Mouse (Mus musculus): ENCODE data around the gene Klf16.

Klf16 gene

DNA sequence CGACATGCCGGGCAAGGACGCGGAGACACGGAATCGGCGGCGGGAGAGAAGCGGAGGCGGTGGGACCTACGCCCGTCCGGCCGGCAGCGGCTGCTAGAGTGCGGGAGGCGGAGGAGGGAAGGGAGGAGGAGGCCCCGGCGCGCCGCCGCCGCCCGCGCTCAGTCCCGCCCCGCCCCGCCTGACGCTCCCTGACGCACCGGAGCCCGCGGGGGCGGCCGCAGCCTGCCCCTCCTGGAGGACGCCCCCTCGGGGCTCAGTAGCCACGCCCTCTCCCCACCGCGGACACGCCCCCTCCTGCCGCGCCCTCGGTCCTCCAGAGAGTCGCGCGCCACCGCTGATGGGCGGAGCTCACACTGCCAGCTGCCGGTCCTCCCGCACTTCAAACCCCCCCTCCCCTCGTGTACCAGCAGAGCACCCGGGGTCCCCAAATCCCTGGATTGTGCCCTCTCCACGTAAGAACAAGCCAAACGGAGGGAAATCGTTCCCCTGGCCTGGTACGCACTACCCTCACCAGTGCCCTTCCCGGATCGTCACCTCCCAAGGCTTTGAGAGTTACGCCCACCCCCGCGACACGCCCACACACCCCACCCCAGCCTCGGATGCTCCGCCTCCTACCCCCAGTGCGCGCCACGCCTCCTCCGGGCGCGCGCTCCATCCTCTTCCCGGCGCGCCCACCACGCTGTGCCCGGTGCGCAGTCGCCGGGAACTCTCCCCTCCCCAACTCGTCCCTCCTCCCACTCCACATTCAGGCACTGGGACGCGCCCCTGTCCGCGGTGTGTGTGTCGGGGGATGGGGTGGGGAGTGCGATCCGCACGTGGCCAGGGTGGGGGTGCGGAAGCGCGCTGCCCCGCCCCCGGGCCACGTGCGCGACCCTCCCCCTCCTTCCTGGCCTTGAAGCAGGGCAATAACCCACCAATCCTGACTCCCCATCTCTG, at the start of gene Klf16:
Klf16 (minus strand) TSS at position 127 of the 936 bp plus-strand sequence.
- DNase-seq (ENCODE audit: low read depth) = peak; percentile 80

DNA sequence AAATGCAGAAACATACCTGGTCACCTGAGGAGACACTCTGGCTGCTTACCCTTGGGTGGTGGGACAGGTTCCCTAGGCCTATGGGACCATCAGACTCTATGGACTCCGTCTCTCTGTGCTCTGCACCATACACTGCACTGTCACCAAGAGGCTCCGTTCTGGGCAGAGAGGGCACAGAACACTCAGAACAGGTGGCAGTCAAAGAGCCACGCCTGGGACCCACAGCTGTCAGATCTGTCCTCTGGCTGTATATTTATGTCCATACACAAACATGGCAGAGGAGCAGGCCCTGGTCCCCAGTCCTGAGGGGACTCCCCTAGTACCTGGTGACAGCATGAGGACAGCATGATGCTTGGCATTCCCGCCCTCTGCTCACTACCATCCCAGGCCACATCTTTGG, 48.6 kb upstream of the Klf16 start:
- DNase-seq (ENCODE audit: low read depth) = no peak

DNA sequence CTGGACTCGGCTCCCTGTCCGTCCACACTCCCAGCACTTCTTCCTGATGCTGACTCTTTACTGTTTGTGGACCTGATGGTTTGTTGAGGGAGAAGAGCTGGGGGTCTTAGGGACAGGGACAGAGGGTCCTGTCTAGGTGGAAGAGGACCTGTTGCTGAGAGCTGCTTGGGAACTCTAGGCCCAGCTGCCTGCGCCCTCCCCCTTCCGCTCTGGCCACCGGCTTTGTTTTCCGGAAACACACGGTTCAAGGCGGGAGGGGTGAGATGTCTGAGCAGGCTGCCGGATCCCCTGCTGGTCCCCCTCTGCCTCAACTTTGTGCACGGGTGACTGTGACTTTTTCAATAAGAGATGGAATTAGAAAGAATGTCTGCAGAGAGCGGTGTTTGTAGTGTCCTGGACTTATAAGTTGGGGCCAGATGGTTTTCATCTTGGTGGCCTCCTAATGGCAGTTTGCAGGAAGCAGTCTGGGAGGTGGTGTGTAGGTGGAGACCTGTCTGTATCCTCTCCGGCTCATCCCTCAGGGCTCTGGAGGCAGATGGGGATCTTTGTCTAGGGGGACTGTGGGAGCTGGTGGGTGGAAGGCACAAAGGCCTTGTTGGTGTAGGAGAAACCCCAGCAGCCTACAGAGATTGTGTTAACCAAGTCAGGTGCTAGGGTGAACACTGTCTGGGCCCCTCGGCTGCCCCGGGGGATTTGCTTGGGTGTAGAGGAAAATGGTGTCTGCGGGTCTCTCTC, 46.5 kb upstream of the Klf16 start:
- no peak for DNase-seq (ENCODE audit: low read depth)

DNA sequence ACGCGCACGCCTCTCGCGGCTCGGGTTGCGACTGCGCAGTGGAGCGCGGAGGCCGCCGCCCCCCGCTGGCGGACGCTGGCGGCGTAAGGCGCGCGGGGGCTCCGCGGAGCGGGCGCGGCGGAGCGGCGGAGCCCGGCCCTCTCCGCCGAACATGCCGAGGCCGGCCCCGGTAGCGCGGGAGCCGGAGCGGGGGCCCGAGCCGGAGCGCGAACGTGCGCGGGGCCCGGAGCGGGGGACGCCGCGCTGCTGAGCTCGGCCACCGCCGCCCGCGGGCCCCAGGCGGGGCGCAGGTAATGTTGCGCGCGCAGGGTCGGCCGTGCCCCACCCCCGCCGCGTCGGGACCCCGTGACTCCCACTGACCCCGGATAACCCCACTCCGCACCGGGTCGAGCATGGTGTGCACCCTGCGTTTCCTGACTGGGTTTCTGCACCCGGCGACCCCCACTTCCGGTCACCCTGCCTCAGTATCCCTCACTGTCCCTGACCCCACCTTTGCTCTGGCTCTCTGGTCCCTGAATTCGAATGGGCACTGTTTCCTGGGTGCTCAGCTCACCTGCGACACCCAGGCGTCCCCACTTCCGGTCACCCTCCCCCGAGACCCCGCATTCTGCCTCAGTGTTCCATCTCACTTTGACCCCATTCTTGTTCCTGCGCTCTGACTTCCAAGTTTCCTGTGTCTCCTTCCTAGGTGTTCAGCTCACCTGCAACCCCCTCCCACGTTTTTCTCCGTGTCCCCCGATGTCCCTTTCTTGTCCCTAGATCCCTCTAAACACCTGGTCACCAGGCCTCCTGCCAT, 45.7 kb upstream of the Klf16 start, which contains the start of gene Csnk1g2:
Csnk1g2 (plus strand) TSS at position 178 of the 796 bp plus-strand sequence.
- DNase-seq (ENCODE audit: low read depth) = no peak

DNA sequence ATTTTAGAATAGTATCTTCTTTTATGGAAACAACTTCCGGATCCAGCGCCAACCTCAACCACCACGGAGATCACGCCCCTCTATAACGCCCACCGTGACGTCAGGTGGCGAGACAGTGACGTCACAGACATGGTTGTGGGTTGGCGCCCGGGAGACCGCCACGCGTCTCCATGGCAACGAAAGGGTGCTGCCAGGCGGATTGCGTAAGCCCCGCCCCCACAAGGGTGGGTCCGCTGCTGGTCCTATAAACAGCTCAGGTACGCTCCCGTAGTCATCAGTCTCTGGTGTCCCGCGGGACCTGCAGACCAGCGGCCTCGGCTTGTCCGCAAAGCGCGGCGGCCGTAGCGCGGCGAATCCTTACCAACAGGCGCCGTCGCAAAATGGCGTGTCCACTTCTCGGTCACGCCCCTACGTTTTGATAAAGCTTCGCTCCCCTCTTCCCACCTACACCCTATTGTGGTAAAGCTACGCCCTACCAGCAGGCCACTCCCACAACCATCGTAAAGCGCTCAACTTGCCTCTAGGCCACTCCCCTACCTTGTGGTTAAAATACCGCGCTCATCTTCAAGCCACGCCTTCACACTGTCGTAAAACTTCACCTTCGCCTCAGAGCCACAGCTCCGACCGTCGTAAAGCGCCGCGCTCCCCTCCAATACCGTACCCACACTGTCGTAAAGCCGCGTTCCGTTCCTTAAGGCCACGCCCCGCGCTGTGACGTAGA, 45.0 kb upstream of the Klf16 start:
- DNase-seq (ENCODE audit: low read depth) = peak; percentile 100

DNA sequence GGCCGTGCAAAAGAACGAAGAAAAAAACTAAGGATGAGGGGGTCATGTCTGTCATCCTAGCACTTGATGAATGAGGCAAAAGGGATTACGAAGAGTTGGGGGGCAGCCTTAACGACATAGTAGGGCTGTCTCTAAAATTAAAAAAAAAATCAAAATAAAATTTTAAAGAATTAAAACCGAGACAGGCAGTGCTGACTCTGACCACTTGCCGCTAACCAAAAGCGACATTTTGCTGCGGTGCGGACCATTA, 44.5 kb upstream of the Klf16 start:
- DNase-seq (ENCODE audit: low read depth) = no peak

DNA sequence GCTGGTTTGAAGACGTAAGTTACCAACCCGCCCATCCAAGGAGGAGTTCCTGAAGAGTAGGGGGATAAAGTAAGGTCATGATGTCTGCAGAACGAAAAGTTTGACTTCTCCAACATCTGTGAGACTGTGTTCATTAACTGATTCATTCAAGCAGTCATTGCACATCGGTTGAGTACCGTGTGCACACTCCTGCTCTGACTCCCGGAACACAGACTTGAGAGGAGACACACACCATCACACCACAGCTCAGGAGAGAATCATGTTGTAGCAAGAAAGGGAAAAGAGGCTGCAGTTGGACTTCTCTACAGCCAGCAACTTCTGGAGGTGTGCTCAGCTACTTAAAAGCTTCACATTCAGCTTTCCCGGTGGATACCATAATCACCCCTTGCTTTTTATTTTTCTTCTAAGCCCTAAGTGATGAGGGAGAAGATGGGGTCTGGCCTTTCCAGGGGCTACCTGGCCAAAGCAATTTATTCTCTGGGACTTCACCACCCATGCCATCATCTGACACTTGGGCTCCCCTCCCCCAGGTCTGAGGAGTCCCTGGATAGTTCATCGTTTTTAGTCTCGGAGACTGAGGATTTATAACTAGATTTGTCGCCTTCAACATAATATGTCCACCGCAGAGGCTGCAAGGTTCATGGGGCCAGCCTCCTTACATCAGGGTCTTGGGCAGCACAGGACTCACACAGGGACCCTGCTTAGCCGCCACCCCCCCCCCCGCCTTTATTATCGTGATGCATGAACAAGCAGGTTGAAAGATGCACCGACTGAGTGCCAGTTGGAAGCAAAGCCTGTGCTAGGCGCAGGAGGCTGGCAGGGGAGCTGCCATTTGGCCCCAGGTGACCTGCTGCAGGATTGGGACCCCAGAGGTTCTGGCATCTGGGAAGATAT, 43.9 kb upstream of the Klf16 start:
- no peak for DNase-seq (ENCODE audit: low read depth)

DNA sequence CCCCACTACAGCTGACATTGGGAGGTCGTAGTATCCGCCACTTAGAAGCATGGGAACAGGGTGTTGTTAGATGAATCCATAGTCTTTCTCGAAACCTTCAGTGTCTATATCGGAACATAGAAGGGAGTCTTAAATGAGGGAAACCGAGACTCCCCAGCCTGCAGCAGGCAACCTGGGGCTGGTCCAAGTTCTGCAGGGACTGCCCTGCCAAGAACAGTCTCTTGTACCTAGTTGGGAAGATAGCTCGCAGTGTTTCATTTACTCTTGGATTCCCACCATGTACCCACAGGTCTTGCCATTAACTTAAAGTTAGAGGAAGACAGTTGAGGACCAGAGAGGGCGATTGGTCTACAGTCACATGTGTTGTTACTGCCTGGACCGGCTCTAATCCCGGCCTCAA, 43.2 kb upstream of the Klf16 start:
- no peak for DNase-seq (ENCODE audit: low read depth)

DNA sequence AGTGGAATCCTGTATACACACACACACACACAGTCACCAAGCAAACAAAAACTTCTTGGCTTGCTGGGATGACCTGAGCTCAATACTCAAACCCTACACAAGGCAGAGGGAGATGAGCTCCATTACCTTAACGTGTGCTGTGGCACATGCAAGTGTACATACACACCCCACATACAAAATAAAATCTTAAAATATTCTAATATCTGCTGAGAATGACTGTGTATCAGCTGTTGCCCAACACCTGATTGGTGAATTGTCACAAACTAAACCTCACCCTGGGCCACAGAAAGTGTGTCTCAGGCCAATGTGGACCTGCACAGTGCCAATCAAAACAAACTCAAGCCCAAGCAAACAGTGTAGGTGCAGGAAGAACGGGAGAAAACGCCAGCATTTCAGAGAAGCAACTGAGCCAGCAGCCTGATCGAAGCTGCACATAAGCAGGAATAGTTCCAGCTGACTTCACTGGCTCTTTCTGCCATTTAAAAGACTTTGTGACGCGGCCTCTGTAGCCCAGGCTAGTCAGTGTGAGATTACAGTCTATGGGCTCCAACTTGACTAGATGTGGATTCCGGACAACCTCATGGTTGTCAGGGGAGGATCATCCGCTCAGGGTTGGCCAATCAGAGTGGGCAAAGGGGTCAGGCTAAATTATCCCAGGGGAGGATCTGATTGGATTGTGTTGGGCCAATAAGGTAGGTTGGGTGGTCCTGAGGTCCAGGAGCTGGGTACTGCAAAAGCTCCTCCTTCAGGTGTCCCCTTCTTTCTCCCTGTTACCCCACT, 42.5 kb upstream of the Klf16 start:
- DNase-seq (ENCODE audit: low read depth) = peak; percentile 60

DNA sequence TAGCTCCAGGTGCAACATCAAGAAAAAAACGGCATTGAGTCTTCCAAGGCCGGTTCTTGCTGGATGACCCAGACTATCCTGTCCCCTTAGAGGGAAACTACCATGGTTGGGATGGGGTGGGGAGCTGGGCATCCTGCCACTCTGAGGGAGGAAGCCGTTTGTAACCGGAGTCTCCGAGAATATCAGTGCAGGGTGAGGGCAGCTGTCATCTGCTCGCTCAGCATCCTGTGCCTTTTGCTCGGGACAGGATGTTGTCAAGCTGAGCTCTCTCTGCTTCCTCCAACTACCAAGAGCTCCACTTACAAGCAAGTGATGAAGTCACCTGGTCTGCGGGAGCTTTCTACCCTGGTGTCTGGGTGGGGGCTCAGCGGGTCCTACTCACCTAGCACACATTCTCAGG, 41.1 kb upstream of the Klf16 start:
- no peak for DNase-seq (ENCODE audit: low read depth)

DNA sequence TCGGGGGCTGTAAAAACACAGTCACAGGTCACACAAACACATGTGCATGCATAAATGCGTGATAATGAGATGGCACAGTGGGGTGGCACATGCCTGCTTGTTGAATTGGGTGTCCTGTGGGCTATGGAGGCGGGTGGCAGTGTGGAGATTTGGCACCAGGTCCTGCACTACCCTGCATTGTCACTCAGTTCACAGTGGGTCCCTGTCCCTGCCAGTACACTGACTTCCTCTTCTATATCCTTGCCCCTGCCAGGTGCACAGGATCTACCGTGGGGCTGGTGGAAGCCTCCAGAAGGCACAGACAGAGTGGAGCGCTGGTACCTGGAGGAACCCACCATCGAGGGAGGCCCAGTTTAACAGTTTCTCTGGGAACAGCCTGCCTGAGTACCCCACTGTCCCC, 37.2 kb upstream of the Klf16 start:
- no peak for DNase-seq (ENCODE audit: low read depth)

DNA sequence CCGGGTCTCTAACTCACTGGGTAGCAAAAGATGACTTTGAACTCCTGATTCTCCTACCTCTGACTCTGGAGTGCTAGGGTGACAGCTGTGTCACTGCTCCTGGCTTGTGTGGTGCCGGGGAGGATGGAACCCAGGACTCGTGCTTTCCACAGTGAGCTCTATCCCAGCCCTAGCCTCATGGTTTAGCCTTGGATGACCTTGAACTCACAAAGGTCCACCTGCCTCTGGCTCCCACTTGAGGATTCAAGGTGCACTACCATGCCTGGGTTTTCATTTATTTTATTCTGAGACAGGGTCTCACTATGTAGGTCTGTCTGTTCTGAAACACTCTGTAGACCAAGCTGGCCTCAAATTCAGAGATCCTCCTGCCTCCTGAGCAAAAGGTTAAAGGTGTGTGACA, 36.7 kb upstream of the Klf16 start:
- no peak for DNase-seq (ENCODE audit: low read depth)

DNA sequence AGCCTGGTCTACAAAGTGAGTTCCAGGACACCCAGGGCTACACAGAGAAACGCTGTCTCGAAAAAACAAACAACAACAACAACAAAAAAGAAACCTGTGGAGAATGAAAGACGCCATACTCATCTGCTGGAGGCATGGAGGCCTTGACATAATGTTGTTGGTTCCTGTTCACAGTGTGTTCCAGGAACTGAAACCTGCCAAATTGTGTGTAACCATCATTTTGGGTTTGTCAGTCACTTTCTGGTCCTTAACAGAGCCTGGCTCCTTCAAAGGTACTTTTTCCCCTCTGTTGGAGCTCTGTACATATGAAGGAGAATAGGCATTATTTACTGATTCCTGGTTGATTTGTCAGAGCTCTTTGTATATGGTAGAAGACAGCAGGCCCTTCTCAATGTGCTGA, 34.8 kb upstream of the Klf16 start:
- DNase-seq (ENCODE audit: low read depth) = no peak

DNA sequence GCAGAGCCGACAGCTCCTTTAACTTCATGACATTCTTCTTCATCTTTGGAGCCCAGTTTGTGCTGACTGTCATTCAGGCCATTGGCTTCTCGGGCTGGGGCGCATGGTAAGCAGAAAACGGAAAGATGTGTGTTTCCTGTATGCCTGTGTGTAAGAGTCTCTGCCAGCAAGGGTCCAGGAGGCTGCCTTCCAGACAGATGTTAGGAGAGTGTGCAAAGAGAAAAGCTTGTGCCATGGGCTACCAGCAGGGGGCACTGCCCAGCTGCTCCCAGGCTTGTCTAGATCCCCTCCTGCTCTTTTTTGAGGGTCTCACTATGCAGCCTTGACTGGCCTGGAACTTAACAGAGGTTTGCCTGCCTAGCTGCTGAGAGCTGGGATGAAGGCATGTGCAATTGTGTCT, 33.9 kb upstream of the Klf16 start:
- no peak for DNase-seq (ENCODE audit: low read depth)

DNA sequence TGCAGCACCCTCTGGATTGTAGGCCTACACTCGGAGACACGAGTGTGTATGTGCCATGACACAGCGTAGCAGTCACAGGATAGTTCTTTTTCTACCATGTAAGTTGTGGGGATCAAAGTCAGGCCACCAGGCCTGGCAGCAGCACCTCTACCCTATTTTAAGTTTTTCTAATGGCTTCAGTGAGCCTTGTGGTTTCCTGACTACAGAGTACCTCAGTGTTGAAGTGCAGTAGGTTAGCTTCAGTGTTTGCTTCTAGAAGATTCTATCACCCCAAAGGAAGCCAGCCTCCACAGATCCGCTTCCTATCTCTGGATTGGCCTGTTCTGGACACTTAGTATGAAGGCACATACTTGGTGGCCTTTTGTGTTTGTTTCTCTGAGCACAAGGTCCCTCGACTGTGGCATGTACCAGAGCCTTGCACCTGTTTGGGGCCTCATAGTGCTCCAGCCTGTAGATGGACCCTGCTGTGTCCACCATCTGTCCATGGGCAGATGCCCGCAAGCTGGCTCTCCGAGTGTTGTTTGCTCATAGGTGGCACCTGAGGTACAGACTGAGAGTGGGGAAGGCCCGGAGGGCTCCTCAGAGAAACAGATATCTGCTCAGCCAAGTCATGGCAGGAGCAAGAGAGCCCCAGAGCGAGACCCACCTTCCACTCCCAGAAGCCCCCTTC, 33.1 kb upstream of the Klf16 start:
- no peak for DNase-seq (ENCODE audit: low read depth)

DNA sequence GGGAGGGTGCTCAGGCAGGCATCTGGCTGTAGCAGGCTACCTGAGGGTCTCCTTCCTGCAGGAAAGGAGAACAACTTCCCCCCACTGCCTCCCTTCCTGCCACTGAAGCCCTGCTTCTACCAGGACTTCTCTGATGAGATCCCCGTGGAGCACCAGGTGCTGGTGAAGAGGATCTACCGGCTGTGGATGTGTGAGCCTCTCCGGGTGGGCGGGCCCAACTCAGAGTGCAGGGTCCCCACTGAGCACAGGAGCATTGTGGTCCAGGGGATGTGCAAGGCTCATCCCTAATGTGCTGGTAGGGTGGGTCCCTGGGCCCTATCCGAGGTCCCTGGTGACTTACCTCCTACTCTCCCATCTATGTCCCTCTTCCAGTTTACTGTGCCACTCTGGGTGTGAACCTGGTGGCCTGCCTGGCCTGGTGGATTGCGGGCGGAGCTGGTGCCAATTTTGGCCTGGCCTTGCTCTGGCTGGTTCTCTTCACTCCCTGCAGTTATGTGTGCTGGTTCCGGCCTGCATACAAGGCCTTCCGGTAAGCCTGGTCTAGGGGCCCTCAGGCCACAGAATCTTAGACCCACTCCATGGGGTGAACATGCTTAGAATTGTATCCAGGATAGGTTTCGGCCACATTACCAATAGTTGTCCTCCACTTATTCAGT, 32.3 kb upstream of the Klf16 start:
- DNase-seq (ENCODE audit: low read depth) = no peak

DNA sequence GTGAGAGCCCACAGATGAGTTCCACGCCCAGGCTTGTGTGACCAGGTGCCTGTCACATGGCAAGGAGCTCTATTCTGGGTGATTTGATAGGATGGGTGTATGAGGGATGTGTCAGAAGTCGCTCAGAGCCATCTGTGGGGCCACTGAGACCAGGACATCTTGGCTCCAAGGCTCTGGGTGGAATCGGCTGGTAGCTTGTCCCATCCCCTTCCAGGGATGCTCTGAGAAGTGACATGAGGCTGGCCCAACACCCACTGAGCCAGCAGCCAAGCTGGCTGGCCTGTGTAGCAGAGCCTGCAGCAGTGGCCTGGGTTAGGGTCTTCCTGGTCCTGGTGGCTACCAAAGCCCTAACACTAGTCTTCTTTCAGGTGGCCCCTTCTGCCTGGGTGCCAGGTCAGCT, 31.3 kb upstream of the Klf16 start:
- no peak for DNase-seq (ENCODE audit: low read depth)

DNA sequence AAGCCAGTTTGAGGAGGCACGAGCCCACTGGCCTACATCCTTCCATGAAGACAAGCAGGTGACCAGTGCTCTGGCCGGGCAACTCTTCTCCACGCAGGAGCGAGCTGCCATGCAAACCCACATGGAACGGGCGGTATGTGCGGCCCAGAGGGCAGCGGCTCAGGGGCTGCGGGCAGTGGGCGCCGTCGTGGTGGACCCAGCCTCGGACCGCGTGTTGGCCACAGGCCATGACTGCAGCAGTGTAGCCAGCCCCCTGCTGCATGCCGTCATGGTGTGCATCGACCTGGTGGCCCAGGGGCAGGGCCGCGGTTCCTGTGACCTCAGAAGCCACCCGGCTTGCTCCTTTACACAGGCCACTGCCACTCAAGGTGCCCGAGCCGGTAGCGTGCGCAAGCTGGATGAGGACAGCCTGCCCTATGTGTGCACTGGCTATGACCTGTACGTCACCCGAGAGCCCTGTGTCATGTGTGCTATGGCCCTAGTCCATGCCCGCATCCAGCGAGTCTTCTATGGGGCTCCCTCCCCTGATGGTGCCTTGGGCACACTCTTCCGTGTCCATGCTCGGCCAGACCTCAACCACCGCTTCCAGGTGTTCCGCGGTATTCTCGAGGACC, 29.7 kb upstream of the Klf16 start:
- no peak for DNase-seq (ENCODE audit: low read depth)

DNA sequence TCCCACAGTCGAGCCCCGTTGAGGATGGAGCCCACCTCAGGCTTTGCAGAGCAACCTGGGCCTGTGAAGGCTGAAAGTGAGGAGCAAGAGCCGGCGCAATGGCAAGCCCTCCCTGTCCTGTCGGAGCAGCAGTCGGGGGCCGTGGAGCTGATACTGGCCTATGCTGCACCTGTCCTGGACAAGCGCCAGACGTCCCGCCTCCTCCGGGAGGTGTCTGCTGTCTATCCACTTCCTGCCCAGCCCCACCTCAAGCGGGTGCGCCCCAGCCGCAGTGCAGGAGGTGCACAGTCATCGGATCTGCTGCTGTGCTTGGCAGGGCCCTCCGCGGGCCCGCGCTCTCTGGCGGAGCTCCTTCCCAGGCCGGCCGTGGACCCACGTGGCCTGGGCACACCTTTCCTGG, 29.2 kb upstream of the Klf16 start:
- no peak for DNase-seq (ENCODE audit: low read depth)

Measured in fibroblast of lung, adult 2 months (primary cell).